Comparison of ENCODE assay signal across 12 mouse cellular contexts in genomic region chr10:94811907-94812851, GRCm38 (mm10).
A peak's percentile ranks its signal among the peaks of the same experiment; 100 is the strongest.
DNase-seq lines count a peak whose midpoint lies in the region; ATAC-seq and TF ChIP-seq lines count a peak whose summit lies in the region.
"Had no signal": no experiment of that assay in that cellular context is flagged by ENCODE, and none has a peak within 500 bp of the region (broad histone marks: within the 10 kb centered on the region; RNA-seq: fewer than 3 reads in every experiment).

No protein-coding gene starts in this region.

- DNase-seq in kidney, postnatal 36 days = no peak
- peak; percentile 79 for DNase-seq in brain, embryonic 14.5 days (ENCODE audit: low read depth)
- peak; percentile 53 for DNase-seq in forebrain, postnatal 0 days
- DNase-seq in gastrocnemius, postnatal 36 days = no peak
- DNase-seq in thymus, adult 18-20 months = no peak
- DNase-seq in lung, postnatal 0 days (ENCODE audit: low spot score) = no peak
- DNase-seq: cerebellum, postnatal 36 days; kidney, adult 18-20 months had no signal

- no peaks in the 10 kb centered on the region for H3K9me3 ChIP-seq in kidney, embryonic 16.5 days (ENCODE audit: low read length)
- no peaks in the 10 kb centered on the region for H3K9me3 ChIP-seq in forebrain, postnatal 0 days (ENCODE audit: low read length)
- no peaks in the 10 kb centered on the region for H3K9me3 ChIP-seq in midbrain, embryonic 13.5 days
- no peaks in the 10 kb centered on the region for H3K9me3 ChIP-seq in lung, postnatal 0 days (ENCODE audit: low read length)
- H3K9me3 ChIP-seq: lung, embryonic 15.5 days; stomach, embryonic 15.5 days had no signal

- no peaks in the 10 kb centered on the region for H3K27me3 ChIP-seq in kidney, embryonic 16.5 days (ENCODE audit: insufficient read depth, low read length)
- no peaks in the 10 kb centered on the region for H3K27me3 ChIP-seq in forebrain, postnatal 0 days (ENCODE audit: insufficient read depth, low read length)
- no peaks in the 10 kb centered on the region for H3K27me3 ChIP-seq in midbrain, embryonic 13.5 days
- no peaks in the 10 kb centered on the region for H3K27me3 ChIP-seq in lung, postnatal 0 days (replicated peaks; ENCODE audit: insufficient read depth, low read length)
- H3K27me3 ChIP-seq: lung, embryonic 15.5 days; stomach, embryonic 15.5 days had no signal

- H3K4me2 ChIP-seq in kidney, embryonic 16.5 days (replicated peaks; ENCODE audit: low read depth, low read length) = 0 out of 2 replicates have a peak overlapping the region, but pooled peaks have one; percentile 17
- H3K4me2 ChIP-seq in forebrain, postnatal 0 days (ENCODE audit: low read depth) = no peak overlapping the region
- no peak overlapping the region for H3K4me2 ChIP-seq in midbrain, embryonic 13.5 days (replicated peaks)
- no peak overlapping the region for H3K4me2 ChIP-seq in lung, postnatal 0 days (replicated peaks; ENCODE audit: low read depth, low read length)
- H3K4me2 ChIP-seq: lung, embryonic 15.5 days; stomach, embryonic 15.5 days had no signal

- no peak overlapping the region for H3K4me3 ChIP-seq in kidney, embryonic 16.5 days (ENCODE audit: low read length)
- H3K4me3 ChIP-seq in forebrain, postnatal 0 days (ENCODE audit: low read depth, low read length) = no peak overlapping the region
- no peak overlapping the region for H3K4me3 ChIP-seq in midbrain, embryonic 13.5 days (replicated peaks)
- no peak overlapping the region for H3K4me3 ChIP-seq in lung, postnatal 0 days (ENCODE audit: low read depth, low read length)
- H3K4me3 ChIP-seq: lung, embryonic 15.5 days; stomach, embryonic 15.5 days had no signal

- peaks cover 7% of the 10 kb centered on the region; the same call in 1 of the 2 replicates for H3K4me1 ChIP-seq in kidney, embryonic 16.5 days (ENCODE audit: insufficient read depth, low read length)
- peaks cover 15% of the 10 kb centered on the region; the same call in 1 of the 2 replicates for H3K4me1 ChIP-seq in forebrain, postnatal 0 days (ENCODE audit: insufficient read depth)
- peaks cover 32% of the 10 kb centered on the region for H3K4me1 ChIP-seq in midbrain, embryonic 13.5 days (replicated peaks)
- H3K4me1 ChIP-seq in lung, postnatal 0 days (ENCODE audit: insufficient read depth, low read depth, low read length) = no peaks in the 10 kb centered on the region
- H3K4me1 ChIP-seq: stomach, embryonic 15.5 days had no signal

- no peak for TF ChIP-seq EP300 in lung, postnatal 0 days (IDR thresholded peaks at IDR 0.05)

- H3K27ac ChIP-seq in kidney, embryonic 16.5 days (ENCODE audit: low read length) = no peak overlapping the region
- peak overlapping the region; percentile 57 for H3K27ac ChIP-seq in forebrain, postnatal 0 days (ENCODE audit: low read depth, low read length)
- peak overlapping the region; percentile 70 for H3K27ac ChIP-seq in midbrain, embryonic 13.5 days
- no peak overlapping the region for H3K27ac ChIP-seq in lung, postnatal 0 days (ENCODE audit: low read length)
- H3K27ac ChIP-seq: lung, embryonic 15.5 days; stomach, embryonic 15.5 days had no signal

- WGBS in kidney, embryonic 16.5 days = 47% methylated on average over 17 of the region's 17 CpGs
- WGBS in forebrain, postnatal 0 days = 50% methylated on average over 17 of the region's 17 CpGs
- 56% methylated on average over 17 of the region's 17 CpGs for WGBS in midbrain, embryonic 13.5 days
- WGBS in lung, postnatal 0 days = 78% methylated on average over 17 of the region's 17 CpGs

- ATAC-seq in kidney, embryonic 16.5 days (ENCODE audit: low FRiP score, low TSS enrichment) = peak; percentile 61
- ATAC-seq in forebrain, postnatal 0 days = peak; percentile 83
- peak; percentile 70 for ATAC-seq in midbrain, embryonic 13.5 days
- no peak for ATAC-seq in lung, postnatal 0 days

- TF ChIP-seq POLR2A in brain, embryonic 14.5 days (IDR thresholded peaks at IDR 0.05; ENCODE audit: borderline replicate concordance, extremely low read depth, insufficient read depth, insufficient read length, poor library complexity, severe bottlenecking) = no peak

- TF ChIP-seq CTCF in brain, embryonic 14.5 days (IDR thresholded peaks at IDR 0.05; ENCODE audit: borderline replicate concordance, extremely low read depth, insufficient read depth, insufficient read length) = no peak
- TF ChIP-seq CTCF in forebrain, postnatal 0 days (IDR thresholded peaks at IDR 0.05; ENCODE audit: low read depth) = no peak
- no peak for TF ChIP-seq CTCF in lung, postnatal 0 days (IDR thresholded peaks at IDR 0.05)

- intact Hi-C loops in gastrocnemius, postnatal 36 days (cut with DNase I) = no loop called here

- no peaks in the 10 kb centered on the region for H3K36me3 ChIP-seq in kidney, embryonic 16.5 days (ENCODE audit: insufficient read depth, low read length)
- 0 out of 2 replicates have a peak, but pooled peaks cover 5% of the 10 kb centered on the region for H3K36me3 ChIP-seq in forebrain, postnatal 0 days (ENCODE audit: insufficient read depth)
- H3K36me3 ChIP-seq in midbrain, embryonic 13.5 days = peaks cover 12% of the 10 kb centered on the region; the same call in 1 of the 2 replicates
- no peaks in the 10 kb centered on the region for H3K36me3 ChIP-seq in lung, postnatal 0 days (ENCODE audit: insufficient read depth, low read length)
- H3K36me3 ChIP-seq: lung, embryonic 15.5 days; stomach, embryonic 15.5 days had no signal

- no peak overlapping the region for H3K9ac ChIP-seq in kidney, embryonic 16.5 days (replicated peaks; ENCODE audit: low read length)
- H3K9ac ChIP-seq in forebrain, postnatal 0 days = no peak overlapping the region
- peak overlapping the region; percentile 7; the same call in 1 of the 2 replicates for H3K9ac ChIP-seq in midbrain, embryonic 13.5 days (replicated peaks)
- no peak overlapping the region for H3K9ac ChIP-seq in lung, postnatal 0 days (replicated peaks; ENCODE audit: low read depth)
- H3K9ac ChIP-seq: lung, embryonic 15.5 days; stomach, embryonic 15.5 days had no signal

Comparison
In these comparisons a context has a peak if more than half of its experiments do, and no peak if none do; other contexts are left out.
1. H3K27ac ChIP-seq: peak in forebrain, postnatal 0 days (single experiment) and midbrain, embryonic 13.5 days (single experiment); none in kidney, embryonic 16.5 days (single experiment) and lung, postnatal 0 days (single experiment).
2. DNase-seq: peak in brain, embryonic 14.5 days (single experiment) and forebrain, postnatal 0 days (single experiment); none in kidney, postnatal 36 days (0 of 2), gastrocnemius, postnatal 36 days (0 of 2), thymus, adult 18-20 months (0 of 2) and lung, postnatal 0 days (single experiment).